Mouse (Mus musculus) layer of hippocampus, postnatal 10 days (tissue): ENCODE measurements around the gene Nid1. TPM values are rescaled to one million over a fixed set of nuclear protein-coding genes. Genes with fewer than 3 reads are reported as not detected.

ENCODE experiments used
- DNase-seq, 2 experiments: peaks; one replicate each; pipeline ENCODE4 v3.0.0; 2021; ENCODE audit warnings: low spot score in 2 of 2
- total RNA-seq, 2 experiments: library from RNA; stranded (reverse); gene quantifications; 2 replicates each; pipeline ENCODE4 v1.2.3; 2021

Gene Nid1
- total RNA-seq, 2 experiments from 2014 or later, result 28.3 to 29.5 TPM

GRCm38 (mm10) chr13:13485682-13486081 is 48.3 kb downstream of the Nid1 start:
- no peak for DNase-seq

GRCm38 (mm10) chr13:13487851-13488250 is 50.5 kb downstream of the Nid1 start:
- no peak for DNase-seq

GRCm38 (mm10) chr13:13489861-13490260 is 52.5 kb downstream of the Nid1 start:
- DNase-seq, result no peak

GRCm38 (mm10) chr13:13492151-13492550 is 54.8 kb downstream of the Nid1 start:
- DNase-seq, result no peak

- DNase-seq, result no peak
Observed at GRCm38 (mm10) chr13:13493517-13493916, 56.2 kb downstream of the Nid1 start.

GRCm38 (mm10) chr13:13498022-13498421 is 60.7 kb downstream of the Nid1 start:
- no peak for DNase-seq

- no peak for DNase-seq
Observed at GRCm38 (mm10) chr13:13502406-13502805, 65.1 kb downstream of the Nid1 start.

GRCm38 (mm10) chr13:13503695-13504386 is 66.5 kb downstream of the Nid1 start:
- DNase-seq, result no peak

- DNase-seq, result no peak
Observed at GRCm38 (mm10) chr13:13505063-13505462, 67.7 kb downstream of the Nid1 start.

GRCm38 (mm10) chr13:13506556-13506955 is 69.2 kb downstream of the Nid1 start:
- DNase-seq, result no peak

GRCm38 (mm10) chr13:13514861-13515260 is 77.5 kb downstream of the Nid1 start:
- DNase-seq, result no peak

- DNase-seq, result peak; percentile 92 to 95
Observed at GRCm38 (mm10) chr13:13516376-13517225, 79.2 kb downstream of the Nid1 start.

GRCm38 (mm10) chr13:13518114-13518513 is 80.8 kb downstream of the Nid1 start:
- DNase-seq, result no peak

- no peak for DNase-seq
Observed at GRCm38 (mm10) chr13:13520436-13520835, 83.1 kb downstream of the Nid1 start.

GRCm38 (mm10) chr13:13523625-13524584 is 86.6 kb downstream of the Nid1 start:
- DNase-seq, result no peak

- no peak for DNase-seq
Observed at GRCm38 (mm10) chr13:13525205-13525604, 87.9 kb downstream of the Nid1 start.

GRCm38 (mm10) chr13:13525877-13526276 is 88.5 kb downstream of the Nid1 start:
- no peak for DNase-seq

GRCm38 (mm10) chr13:13529115-13529542 is 91.8 kb downstream of the Nid1 start:
- DNase-seq, result no peak

GRCm38 (mm10) chr13:13530913-13531312 is 93.6 kb downstream of the Nid1 start:
- DNase-seq, result no peak

GRCm38 (mm10) chr13:13531923-13532322 is 94.6 kb downstream of the Nid1 start:
- no peak for DNase-seq

GRCm38 (mm10) chr13:13536555-13536954 is 99.2 kb downstream of the Nid1 start:
- no peak for DNase-seq
